Mouse (Mus musculus): Measurements from ENCODE around the gene Guca1b. TPM values are rescaled to one million over a fixed set of nuclear protein-coding genes. Genes with fewer than 3 reads are reported as not detected.

Gene Guca1b
- total and polyA plus RNA-seq, 2 experiments from 2014 or later: 0.38 TPM; not detected in 1

DNA sequence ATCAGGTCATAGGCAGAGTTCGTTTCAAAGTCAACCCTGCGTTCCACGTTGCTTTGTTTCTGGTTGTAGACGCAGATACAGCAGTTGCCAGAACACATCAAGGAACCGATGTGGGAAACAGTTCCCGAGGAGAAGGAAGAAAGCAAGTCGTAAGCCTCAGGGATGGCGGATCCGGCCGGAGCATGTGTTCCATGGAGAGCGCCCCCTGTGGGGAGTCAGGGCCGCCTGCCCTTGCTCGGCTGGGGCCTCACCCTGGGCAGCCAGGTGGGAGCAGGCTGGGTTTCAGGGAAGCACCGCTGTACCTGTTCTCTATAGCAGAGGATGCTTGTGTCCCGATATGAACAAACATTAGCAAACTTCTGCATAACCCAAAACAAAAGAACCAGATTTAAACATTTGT lies 7.1 kb upstream of the Guca1b start:
- Histone ChIP-seq H3K4me1 (ENCODE audit: control insufficient read depth, insufficient read depth) (no peaks in the 10 kb centered on the region), H3K9me3 (replicated peaks; ENCODE audit: control insufficient read depth, low read length) (no peaks in the 10 kb centered on the region), H3K27ac (ENCODE audit: low read depth) (no peak overlapping the region), H3K9ac (replicated peaks; ENCODE audit: low read depth, low read length) (no peak overlapping the region), H3K36me3 (replicated peaks; ENCODE audit: control insufficient read depth, insufficient read depth, low read length) (peaks cover 79% of the 10 kb centered on the region), H3K4me3 (ENCODE audit: low read depth, low read length) (no peak overlapping the region), H3K4me2 (ENCODE audit: low read depth, low read length) (no peak overlapping the region), H3K27me3 (ENCODE audit: control insufficient read depth, insufficient read depth, low read length) (no peaks in the 10 kb centered on the region)
- no peak for DNase-seq (ENCODE audit: low spot score)
- WGBS: 86% methylated on average over 15 of the region's 15 CpGs
- TF ChIP-seq CTCF (IDR thresholded peaks at IDR 0.05; ENCODE audit: low read depth): no peak
- no peak for TF ChIP-seq EP300 (IDR thresholded peaks at IDR 0.05; ENCODE audit: low read depth)
- no peak for ATAC-seq (ENCODE audit: insufficient read depth, low read depth)

DNA sequence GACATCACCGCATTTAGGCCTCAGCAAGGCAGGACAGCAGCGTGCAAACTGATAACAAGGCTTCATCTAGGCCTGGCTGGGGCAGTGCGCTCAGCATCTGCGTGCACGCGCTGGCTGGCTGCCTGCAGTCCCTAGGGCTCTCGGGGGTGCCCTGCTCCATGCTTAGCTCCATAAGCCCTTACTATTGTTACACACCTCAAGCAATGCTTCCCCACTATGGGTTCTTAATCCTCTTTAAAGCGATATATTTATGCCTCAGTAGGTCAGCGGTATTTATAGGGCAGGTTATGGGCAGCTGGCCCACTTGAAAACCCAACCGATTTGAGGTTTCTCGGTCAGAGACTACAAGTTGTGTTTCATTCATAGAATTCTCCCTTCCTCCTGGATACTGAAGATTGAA lies 3.3 kb upstream of the Guca1b start:
- DNase-seq (ENCODE audit: low spot score): no peak
- H3K4me2 ChIP-seq (ENCODE audit: low read depth, low read length): no peak overlapping the region
- no peaks in the 10 kb centered on the region for H3K9me3 ChIP-seq (replicated peaks; ENCODE audit: control insufficient read depth, low read length)
- peaks cover 45% of the 10 kb centered on the region for H3K36me3 ChIP-seq (replicated peaks; ENCODE audit: control insufficient read depth, insufficient read depth, low read length)
- H3K27me3 ChIP-seq (ENCODE audit: control insufficient read depth, insufficient read depth, low read length): no peaks in the 10 kb centered on the region
- WGBS: 76% methylated on average over 11 of the region's 11 CpGs
- no peak overlapping the region for H3K9ac ChIP-seq (replicated peaks; ENCODE audit: low read depth, low read length)
- H3K27ac ChIP-seq (ENCODE audit: low read depth): no peak overlapping the region
- ATAC-seq (ENCODE audit: insufficient read depth, low read depth): no peak
- H3K4me1 ChIP-seq (ENCODE audit: control insufficient read depth, insufficient read depth): no peaks in the 10 kb centered on the region
- TF ChIP-seq CTCF (IDR thresholded peaks at IDR 0.05; ENCODE audit: low read depth) (no peak), EP300 (IDR thresholded peaks at IDR 0.05; ENCODE audit: low read depth) (no peak)
- H3K4me3 ChIP-seq (ENCODE audit: low read depth, low read length): no peak overlapping the region

DNA sequence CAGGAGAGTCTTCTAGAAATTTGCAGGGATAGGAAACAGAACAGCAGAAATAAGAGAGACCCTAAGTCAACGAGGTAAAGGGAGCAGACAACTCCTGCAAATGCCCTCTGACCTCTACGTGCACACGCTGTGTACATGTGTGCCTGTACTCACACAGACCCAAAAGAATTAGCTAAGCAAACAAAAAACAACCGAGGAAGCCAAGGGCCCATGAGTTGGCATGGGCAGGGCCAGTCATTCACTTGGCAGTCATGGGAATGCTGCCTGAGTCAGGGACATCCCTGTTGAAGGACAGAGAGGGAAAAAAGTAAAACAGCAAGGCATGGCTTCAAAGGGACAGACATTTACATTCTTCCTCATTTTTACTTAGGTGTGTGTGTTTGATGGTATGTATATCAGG lies 1.9 kb upstream of the Guca1b start:
- DNase-seq (ENCODE audit: low spot score) (no peak), ATAC-seq (ENCODE audit: insufficient read depth, low read depth) (no peak)
- 85% methylated on average over 4 of the region's 4 CpGs for WGBS
- no peak overlapping the region for H3K9ac ChIP-seq (replicated peaks; ENCODE audit: low read depth, low read length)
- no peak overlapping the region for H3K4me2 ChIP-seq (ENCODE audit: low read depth, low read length)
- no peaks in the 10 kb centered on the region for H3K27me3 ChIP-seq (ENCODE audit: control insufficient read depth, insufficient read depth, low read length)
- no peaks in the 10 kb centered on the region for H3K9me3 ChIP-seq (replicated peaks; ENCODE audit: control insufficient read depth, low read length)
- H3K4me3 ChIP-seq (ENCODE audit: low read depth, low read length): no peak overlapping the region
- H3K4me1 ChIP-seq (ENCODE audit: control insufficient read depth, insufficient read depth): no peaks in the 10 kb centered on the region
- peaks cover 31% of the 10 kb centered on the region for H3K36me3 ChIP-seq (replicated peaks; ENCODE audit: control insufficient read depth, insufficient read depth, low read length)
- H3K27ac ChIP-seq (ENCODE audit: low read depth): no peak overlapping the region
- TF ChIP-seq CTCF (IDR thresholded peaks at IDR 0.05; ENCODE audit: low read depth) (no peak), EP300 (IDR thresholded peaks at IDR 0.05; ENCODE audit: low read depth) (no peak)

- no peak for ATAC-seq (ENCODE audit: insufficient read depth, low read depth)
- no peaks in the 10 kb centered on the region for H3K4me1 ChIP-seq (ENCODE audit: control insufficient read depth, insufficient read depth)
- H3K27ac ChIP-seq (ENCODE audit: low read depth): no peak overlapping the region
- no peak overlapping the region for H3K4me3 ChIP-seq (ENCODE audit: low read depth, low read length)
- no peak overlapping the region for H3K4me2 ChIP-seq (ENCODE audit: low read depth, low read length)
- DNase-seq (ENCODE audit: low spot score): no peak
- no peaks in the 10 kb centered on the region for H3K27me3 ChIP-seq (ENCODE audit: control insufficient read depth, insufficient read depth, low read length)
- no peaks in the 10 kb centered on the region for H3K9me3 ChIP-seq (replicated peaks; ENCODE audit: control insufficient read depth, low read length)
- no peak overlapping the region for H3K9ac ChIP-seq (replicated peaks; ENCODE audit: low read depth, low read length)
- 91% methylated on average over 3 of the region's 3 CpGs for WGBS
- no peak for TF ChIP-seq EP300 (IDR thresholded peaks at IDR 0.05; ENCODE audit: low read depth)
- 0 out of 2 replicates have a peak, but pooled peaks have one; percentile 3 for TF ChIP-seq CTCF (IDR thresholded peaks at IDR 0.05; ENCODE audit: low read depth)
- H3K36me3 ChIP-seq (replicated peaks; ENCODE audit: control insufficient read depth, insufficient read depth, low read length): peaks cover 24% of the 10 kb centered on the region
Measured at GRCm38 (mm10) chr17:47384064-47384463, 1.1 kb upstream of the Guca1b start.

DNA sequence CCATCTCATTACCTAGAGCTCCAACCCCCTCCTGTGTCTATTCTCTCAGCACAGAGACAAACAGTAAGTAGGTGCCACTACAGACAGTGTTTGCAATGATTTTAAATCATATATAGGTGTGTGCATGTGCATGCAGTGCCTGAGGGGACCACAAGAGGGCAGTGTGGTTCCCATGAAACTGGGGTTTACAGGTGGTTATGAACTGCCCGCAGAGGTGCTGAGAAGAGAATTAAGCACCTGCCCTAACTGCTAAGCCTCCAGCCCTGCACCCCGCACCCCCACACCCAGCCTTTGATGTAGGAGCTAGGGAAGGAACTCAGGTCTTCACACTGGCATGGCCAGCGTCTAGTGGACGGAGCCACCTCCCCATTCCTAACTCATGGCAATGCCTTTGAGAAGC lies 1.5 kb downstream of the Guca1b start:
- no peak overlapping the region for H3K27ac ChIP-seq (ENCODE audit: low read depth)
- DNase-seq (ENCODE audit: low spot score) (no peak), ATAC-seq (ENCODE audit: insufficient read depth, low read depth) (no peak)
- H3K9ac ChIP-seq (replicated peaks; ENCODE audit: low read depth, low read length): no peak overlapping the region
- no peaks in the 10 kb centered on the region; the same call in 1 of the 2 replicates for H3K36me3 ChIP-seq (replicated peaks; ENCODE audit: control insufficient read depth, insufficient read depth, low read length)
- 66% methylated on average over 4 of the region's 4 CpGs for WGBS
- no peaks in the 10 kb centered on the region for H3K9me3 ChIP-seq (replicated peaks; ENCODE audit: control insufficient read depth, low read length)
- peak; percentile 69 for TF ChIP-seq CTCF (IDR thresholded peaks at IDR 0.05; ENCODE audit: low read depth)
- no peak for TF ChIP-seq EP300 (IDR thresholded peaks at IDR 0.05; ENCODE audit: low read depth)
- peaks cover 2% of the 10 kb centered on the region; the same call in 1 of the 2 replicates for H3K27me3 ChIP-seq (ENCODE audit: control insufficient read depth, insufficient read depth, low read length)
- no peak overlapping the region for H3K4me3 ChIP-seq (ENCODE audit: low read depth, low read length)
- H3K4me2 ChIP-seq (ENCODE audit: low read depth, low read length): no peak overlapping the region
- H3K4me1 ChIP-seq (ENCODE audit: control insufficient read depth, insufficient read depth): no peaks in the 10 kb centered on the region

- no peaks in the 10 kb centered on the region for H3K9me3 ChIP-seq (replicated peaks; ENCODE audit: control insufficient read depth, low read length)
- TF ChIP-seq CTCF (IDR thresholded peaks at IDR 0.05; ENCODE audit: low read depth) (no peak), EP300 (IDR thresholded peaks at IDR 0.05; ENCODE audit: low read depth) (no peak)
- H3K27me3 ChIP-seq (ENCODE audit: control insufficient read depth, insufficient read depth, low read length): peaks cover 35% of the 10 kb centered on the region
- DNase-seq (ENCODE audit: low spot score) (no peak), ATAC-seq (ENCODE audit: insufficient read depth, low read depth) (no peak)
- peak overlapping the region; percentile 56 for H3K4me2 ChIP-seq (ENCODE audit: low read depth, low read length)
- no peak overlapping the region for H3K9ac ChIP-seq (replicated peaks; ENCODE audit: low read depth, low read length)
- no peaks in the 10 kb centered on the region for H3K36me3 ChIP-seq (replicated peaks; ENCODE audit: control insufficient read depth, insufficient read depth, low read length)
- WGBS: 12% methylated on average over 24 of the region's 24 CpGs
- H3K4me1 ChIP-seq (ENCODE audit: control insufficient read depth, insufficient read depth): peaks cover 6% of the 10 kb centered on the region; the same call in 1 of the 2 replicates
- H3K4me3 ChIP-seq (ENCODE audit: low read depth, low read length): peak overlapping the region; percentile 36
- no peak overlapping the region for H3K27ac ChIP-seq (ENCODE audit: low read depth)
Measured at GRCm38 (mm10) chr17:47394223-47394869, 9.2 kb downstream of the Guca1b start.

All from heart, postnatal 0 days (tissue).